Mouse (Mus musculus): Measurements from ENCODE around the gene Stac. TPM values are rescaled to one million over a fixed set of nuclear protein-coding genes. Genes with fewer than 3 reads are reported as not detected.

Gene Stac
- polyA plus RNA-seq, 1 experiment from 2014 or later, result 0.09 TPM

DNA sequence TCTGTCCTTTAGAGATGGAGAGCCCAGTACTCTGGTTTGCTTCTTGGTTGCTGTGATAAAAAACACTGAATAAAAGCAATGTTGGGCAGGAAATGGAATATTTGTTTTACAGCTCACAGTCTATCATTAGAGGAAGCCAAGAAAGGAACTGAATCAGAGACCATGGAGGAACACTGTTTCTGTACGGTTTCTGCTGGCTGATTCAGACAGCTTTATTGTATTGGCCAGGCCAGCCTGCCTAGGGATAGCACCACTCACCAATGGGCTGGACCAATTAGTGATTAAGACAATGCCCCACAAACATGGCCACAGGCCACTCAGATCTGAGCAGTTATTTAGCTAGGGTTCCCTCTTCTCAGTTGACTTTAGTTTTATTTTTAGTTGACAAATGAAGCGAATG is 6.0 kb downstream of the Stac start:
- Histone ChIP-seq H3K9me3 (replicated peaks) (no peaks in the 10 kb centered on the region), H3K9ac (no peak overlapping the region), H3K36me3 (replicated peaks) (no peaks in the 10 kb centered on the region), H3K4me1 (replicated peaks) (no peaks in the 10 kb centered on the region), H3K27me3 (peaks cover 10% of the 10 kb centered on the region), H3K4me2 (no peak overlapping the region), H3K27ac (replicated peaks) (no peak overlapping the region), H3K4me3 (replicated peaks) (no peak overlapping the region)
- WGBS (ENCODE audit: insufficient replicate concordance), result 42% methylated on average over 2 of the region's 2 CpGs
- no peak for ATAC-seq (ENCODE audit: insufficient read depth)

DNA sequence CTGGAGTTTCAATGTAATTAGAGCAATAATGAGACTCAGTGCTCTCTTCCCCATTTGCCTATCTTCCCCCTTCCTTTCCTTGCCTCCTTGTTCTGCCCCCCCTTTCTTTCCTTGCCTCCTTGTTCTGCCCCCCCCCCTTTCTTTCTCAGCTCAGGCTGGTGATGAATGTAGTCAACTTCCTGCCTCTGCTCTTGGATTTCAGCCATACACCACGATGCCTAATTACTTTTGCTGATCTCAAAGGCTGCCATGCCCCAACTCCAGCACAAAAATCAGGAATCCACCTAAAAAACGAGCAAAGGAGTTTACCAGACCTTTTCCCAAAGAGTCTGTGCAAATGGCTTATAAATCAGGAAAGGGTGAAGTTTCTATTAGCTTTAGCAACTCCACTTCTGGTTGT is 10.6 kb downstream of the Stac start:
- no peak overlapping the region for H3K9ac ChIP-seq
- no peak overlapping the region for H3K27ac ChIP-seq (replicated peaks)
- H3K9me3 ChIP-seq (replicated peaks), result no peaks in the 10 kb centered on the region
- H3K4me3 ChIP-seq (replicated peaks), result no peak overlapping the region
- WGBS (ENCODE audit: insufficient replicate concordance), result 13% methylated on average over 2 of the region's 2 CpGs
- no peaks in the 10 kb centered on the region for H3K36me3 ChIP-seq (replicated peaks)
- no peak overlapping the region for H3K4me2 ChIP-seq
- no peaks in the 10 kb centered on the region for H3K4me1 ChIP-seq (replicated peaks)
- no peak for ATAC-seq (ENCODE audit: insufficient read depth)
- H3K27me3 ChIP-seq, result no peaks in the 10 kb centered on the region

DNA sequence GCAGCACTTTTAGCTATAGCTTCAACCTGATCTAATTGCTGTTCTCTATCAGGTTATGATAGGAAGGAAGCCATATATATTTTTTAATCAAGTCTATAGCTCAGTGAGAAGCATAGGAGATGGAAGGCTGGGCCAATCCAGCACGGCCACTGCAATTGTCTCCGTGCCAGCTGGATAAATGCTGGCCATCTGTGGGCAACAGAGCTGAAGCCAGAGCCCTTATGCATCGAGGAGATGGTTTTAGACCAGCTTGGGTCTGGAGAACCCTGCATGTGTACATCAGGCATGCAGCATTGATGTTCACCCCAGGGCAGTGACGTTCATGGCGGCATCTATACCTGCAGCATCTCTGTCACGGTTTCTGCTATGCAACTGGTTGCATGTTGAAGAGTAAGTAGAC is 20.3 kb downstream of the Stac start:
- Histone ChIP-seq H3K27me3 (no peaks in the 10 kb centered on the region), H3K4me2 (no peak overlapping the region), H3K9ac (no peak overlapping the region), H3K4me3 (replicated peaks) (no peak overlapping the region), H3K9me3 (replicated peaks) (no peaks in the 10 kb centered on the region), H3K27ac (replicated peaks) (no peak overlapping the region), H3K36me3 (replicated peaks) (no peaks in the 10 kb centered on the region), H3K4me1 (replicated peaks) (no peaks in the 10 kb centered on the region)
- WGBS (ENCODE audit: insufficient replicate concordance), result 58% methylated on average over 6 of the region's 6 CpGs
- no peak for ATAC-seq (ENCODE audit: insufficient read depth)

DNA sequence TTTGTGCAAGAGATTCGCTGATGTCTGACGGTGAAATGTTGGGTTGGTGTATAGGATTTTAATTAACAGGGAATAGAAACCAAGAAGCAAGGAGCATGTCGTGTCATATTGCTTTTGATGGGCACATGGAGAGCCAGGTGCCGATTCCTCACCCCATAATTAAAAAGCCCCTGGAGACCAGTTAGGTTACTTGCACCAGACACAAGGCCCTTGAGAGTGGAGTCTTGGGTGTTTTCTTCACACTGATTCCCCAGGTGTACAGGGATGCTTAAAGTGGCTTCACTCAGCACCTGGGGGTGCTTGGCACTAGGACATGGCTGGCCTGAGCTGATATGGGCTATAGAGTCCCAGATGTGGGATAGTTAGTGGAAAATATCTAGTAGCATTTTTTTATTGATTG is 35.1 kb downstream of the Stac start:
- Histone ChIP-seq H3K9ac (no peak overlapping the region), H3K4me2 (no peak overlapping the region), H3K4me3 (replicated peaks) (no peak overlapping the region), H3K9me3 (replicated peaks) (no peaks in the 10 kb centered on the region), H3K4me1 (replicated peaks) (no peaks in the 10 kb centered on the region), H3K36me3 (replicated peaks) (no peaks in the 10 kb centered on the region), H3K27ac (replicated peaks) (no peak overlapping the region), H3K27me3 (no peaks in the 10 kb centered on the region)
- WGBS (ENCODE audit: insufficient replicate concordance), result 75% methylated on average over 4 of the region's 4 CpGs
- no peak for ATAC-seq (ENCODE audit: insufficient read depth)

DNA sequence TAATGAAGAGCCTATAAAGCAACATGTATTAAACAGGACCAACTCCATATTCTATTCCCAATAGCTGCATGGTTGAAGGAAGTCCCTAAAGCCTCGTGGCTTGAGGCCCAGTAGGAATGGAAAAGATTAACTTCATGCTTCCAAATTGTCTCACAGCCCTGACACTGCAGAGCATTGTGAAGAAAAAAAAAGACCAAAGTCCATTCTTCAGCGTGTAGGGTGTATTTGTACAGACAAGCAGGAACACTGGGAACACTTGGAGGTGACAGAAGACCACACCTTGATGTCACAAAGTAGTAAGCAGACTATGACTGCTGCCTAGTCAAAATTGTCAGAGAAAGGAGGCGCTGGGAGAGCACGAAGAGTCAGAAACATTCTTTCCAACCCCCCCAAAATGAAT is 45.9 kb downstream of the Stac start:
- H3K9me3 ChIP-seq (replicated peaks), result no peaks in the 10 kb centered on the region
- no peak overlapping the region for H3K4me3 ChIP-seq (replicated peaks)
- ATAC-seq (ENCODE audit: insufficient read depth), result no peak
- H3K36me3 ChIP-seq (replicated peaks), result no peaks in the 10 kb centered on the region
- no peaks in the 10 kb centered on the region for H3K4me1 ChIP-seq (replicated peaks)
- H3K9ac ChIP-seq, result no peak overlapping the region
- no peak overlapping the region for H3K27ac ChIP-seq (replicated peaks)
- WGBS (ENCODE audit: insufficient replicate concordance), result 46% methylated on average over 4 of the region's 4 CpGs
- H3K4me2 ChIP-seq, result no peak overlapping the region
- no peaks in the 10 kb centered on the region for H3K27me3 ChIP-seq

DNA sequence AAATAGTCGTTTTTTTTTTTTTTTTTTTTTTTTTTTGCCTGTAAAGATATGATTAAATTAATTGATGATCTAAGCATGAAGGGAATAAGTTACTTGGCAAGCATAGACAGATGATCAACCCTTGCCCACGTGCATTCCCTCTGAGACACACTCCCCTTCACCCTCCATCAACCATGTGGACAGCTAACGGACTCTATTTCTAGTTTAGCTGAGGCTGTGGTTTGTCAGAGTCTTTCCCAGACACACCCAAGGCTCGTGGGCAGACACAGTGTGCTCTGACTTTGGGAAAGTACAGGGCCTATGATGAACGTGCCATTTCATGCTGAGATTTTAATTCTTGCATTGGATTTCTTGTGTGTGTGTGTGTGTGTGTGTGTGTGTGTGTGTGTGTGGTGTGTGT is 46.8 kb downstream of the Stac start:
- Histone ChIP-seq H3K4me1 (replicated peaks) (no peaks in the 10 kb centered on the region), H3K36me3 (replicated peaks) (no peaks in the 10 kb centered on the region), H3K4me2 (no peak overlapping the region), H3K27me3 (no peaks in the 10 kb centered on the region), H3K4me3 (replicated peaks) (no peak overlapping the region), H3K9ac (no peak overlapping the region), H3K9me3 (replicated peaks) (no peaks in the 10 kb centered on the region), H3K27ac (replicated peaks) (no peak overlapping the region)
- no peak for ATAC-seq (ENCODE audit: insufficient read depth)
- 32% methylated on average over 5 of the region's 5 CpGs for WGBS (ENCODE audit: insufficient replicate concordance)

DNA sequence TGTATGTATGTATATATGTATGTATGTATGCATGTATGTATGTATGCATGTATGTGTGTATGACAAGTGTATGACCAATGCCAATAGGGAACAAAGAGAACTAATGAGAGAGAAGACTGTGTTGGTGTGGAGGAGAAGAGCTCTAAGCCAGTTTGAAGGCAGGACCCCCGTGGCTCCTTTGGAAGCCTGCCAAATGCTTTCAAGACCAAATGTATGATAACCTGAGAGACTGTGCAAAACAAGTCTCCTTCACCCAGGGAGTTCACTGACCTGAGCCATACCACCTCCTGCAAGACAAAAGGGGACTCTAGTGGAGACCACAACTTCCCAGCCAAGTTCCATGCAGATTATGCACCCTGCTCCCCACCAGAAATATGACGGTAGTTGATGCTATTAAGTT is 52.5 kb downstream of the Stac start:
- H3K4me1 ChIP-seq (replicated peaks), result no peaks in the 10 kb centered on the region
- 42% methylated on average over 2 of the region's 2 CpGs for WGBS (ENCODE audit: insufficient replicate concordance)
- no peaks in the 10 kb centered on the region for H3K9me3 ChIP-seq (replicated peaks)
- H3K4me3 ChIP-seq (replicated peaks), result no peak overlapping the region
- no peak overlapping the region for H3K4me2 ChIP-seq
- no peak for ATAC-seq (ENCODE audit: insufficient read depth)
- H3K9ac ChIP-seq, result no peak overlapping the region
- H3K27ac ChIP-seq (replicated peaks), result no peak overlapping the region
- H3K36me3 ChIP-seq (replicated peaks), result no peaks in the 10 kb centered on the region
- no peaks in the 10 kb centered on the region for H3K27me3 ChIP-seq

DNA sequence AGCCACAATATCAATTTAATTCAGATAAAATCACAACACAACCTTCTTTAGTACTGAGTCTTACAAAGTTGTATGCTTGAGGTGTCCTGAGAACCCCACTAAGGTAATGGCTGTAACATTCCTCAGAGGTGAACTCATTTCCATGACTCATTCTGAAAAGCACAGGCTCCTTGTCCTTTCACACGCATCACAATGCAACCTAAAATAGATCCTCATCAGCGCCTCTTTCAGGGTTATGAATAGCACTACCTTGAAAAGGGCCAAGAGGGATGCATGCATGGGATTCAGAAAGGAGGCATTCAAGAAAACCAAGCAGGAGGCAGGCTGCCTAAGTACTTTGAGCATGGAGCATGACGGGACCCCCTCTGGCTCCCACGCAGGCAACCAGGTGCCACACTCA is 57.3 kb downstream of the Stac start:
- WGBS (ENCODE audit: insufficient replicate concordance), result 63% methylated on average over 4 of the region's 4 CpGs
- ATAC-seq (ENCODE audit: insufficient read depth), result no peak

DNA sequence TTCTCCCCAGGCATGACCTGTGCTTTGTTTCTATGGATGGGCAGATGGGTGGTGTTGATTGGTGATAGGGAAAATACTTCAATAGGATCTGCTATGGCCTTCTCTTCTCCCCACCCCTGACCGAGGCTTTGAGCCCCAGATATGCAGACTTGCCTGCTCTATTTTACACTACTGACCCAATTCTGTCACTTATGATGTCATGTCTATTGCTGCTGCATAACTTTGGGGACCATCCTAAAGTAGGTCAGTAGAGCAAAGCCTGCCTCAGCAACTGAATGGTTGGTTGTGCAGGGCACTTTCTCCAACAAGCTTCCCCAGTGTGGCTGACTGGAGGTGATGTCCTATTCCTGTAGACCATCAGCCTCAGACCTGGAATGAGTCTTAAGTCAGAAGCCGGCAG is 69.0 kb downstream of the Stac start:
- WGBS (ENCODE audit: insufficient replicate concordance), result 53% methylated on average over 2 of the region's 2 CpGs

More for the DNA sequence above, 57.3 kb downstream of the Stac start:
- no peaks in the 10 kb centered on the region for H3K27me3 ChIP-seq
- H3K4me1 ChIP-seq (replicated peaks), result no peaks in the 10 kb centered on the region
- H3K9ac ChIP-seq, result no peak overlapping the region
- no peak overlapping the region for H3K4me3 ChIP-seq (replicated peaks)
- H3K27ac ChIP-seq (replicated peaks), result no peak overlapping the region
- H3K36me3 ChIP-seq (replicated peaks), result no peaks in the 10 kb centered on the region
- H3K4me2 ChIP-seq, result no peak overlapping the region
- H3K9me3 ChIP-seq (replicated peaks), result no peaks in the 10 kb centered on the region

DNA sequence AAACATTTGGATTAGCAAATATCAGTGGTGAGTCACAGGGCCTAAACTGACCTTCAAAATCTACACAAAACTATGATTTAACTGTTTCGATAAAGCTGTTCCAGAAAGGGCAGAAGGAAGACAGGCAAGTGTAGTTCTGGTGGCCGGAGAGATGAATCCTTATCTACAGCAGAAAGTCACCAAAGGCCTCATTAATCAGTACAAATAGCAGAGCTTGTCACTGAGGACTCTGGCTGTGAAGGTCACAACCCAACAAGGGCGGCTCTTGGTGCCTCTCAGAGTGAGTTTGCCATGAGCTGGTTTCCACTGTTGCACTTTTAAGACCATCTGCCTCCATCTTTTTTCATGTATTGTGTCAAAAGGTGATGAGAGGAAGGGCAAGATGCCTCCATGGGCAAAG is 78.8 kb downstream of the Stac start:
- no peak overlapping the region for H3K4me3 ChIP-seq (replicated peaks)
- H3K4me1 ChIP-seq (replicated peaks), result no peaks in the 10 kb centered on the region
- H3K4me2 ChIP-seq, result no peak overlapping the region
- no peaks in the 10 kb centered on the region for H3K27me3 ChIP-seq
- H3K36me3 ChIP-seq (replicated peaks), result no peaks in the 10 kb centered on the region
- ATAC-seq (ENCODE audit: insufficient read depth), result no peak
- no peak overlapping the region for H3K27ac ChIP-seq (replicated peaks)
- 53% methylated on average over 3 of the region's 3 CpGs for WGBS (ENCODE audit: insufficient replicate concordance)
- H3K9me3 ChIP-seq (replicated peaks), result no peaks in the 10 kb centered on the region
- H3K9ac ChIP-seq, result no peak overlapping the region

More for the DNA sequence above, 69.0 kb downstream of the Stac start:
- H3K9ac ChIP-seq, result no peak overlapping the region
- H3K9me3 ChIP-seq (replicated peaks), result no peaks in the 10 kb centered on the region
- H3K4me3 ChIP-seq (replicated peaks), result no peak overlapping the region
- H3K27me3 ChIP-seq, result no peaks in the 10 kb centered on the region
- no peaks in the 10 kb centered on the region for H3K4me1 ChIP-seq (replicated peaks)
- no peak overlapping the region for H3K27ac ChIP-seq (replicated peaks)
- H3K4me2 ChIP-seq, result no peak overlapping the region
- no peak for ATAC-seq (ENCODE audit: insufficient read depth)
- H3K36me3 ChIP-seq (replicated peaks), result no peaks in the 10 kb centered on the region

DNA sequence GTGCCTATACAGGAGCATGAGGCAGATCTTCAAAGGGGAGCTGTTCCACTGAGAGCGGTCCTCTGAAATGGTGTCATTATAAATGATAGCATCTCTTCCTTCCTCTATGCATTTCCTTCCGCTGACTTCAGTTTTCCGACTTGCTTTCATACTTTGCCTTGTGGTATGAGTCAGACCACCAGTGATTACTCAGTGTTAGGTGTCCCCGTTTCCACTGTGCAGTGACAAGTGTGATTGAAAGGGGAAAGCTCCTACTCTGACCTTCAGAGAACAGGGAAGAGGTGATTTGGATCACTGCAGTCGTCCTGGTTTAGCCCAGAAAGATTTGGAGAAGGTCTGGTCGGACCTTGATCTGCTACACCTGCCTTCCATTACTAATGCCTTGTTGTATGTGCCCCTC is 81.4 kb downstream of the Stac start:
- no peak overlapping the region for H3K4me3 ChIP-seq (replicated peaks)
- no peaks in the 10 kb centered on the region for H3K36me3 ChIP-seq (replicated peaks)
- H3K9ac ChIP-seq, result no peak overlapping the region
- 24% methylated on average over 6 of the region's 6 CpGs for WGBS (ENCODE audit: insufficient replicate concordance)
- ATAC-seq (ENCODE audit: insufficient read depth), result no peak
- no peak overlapping the region for H3K27ac ChIP-seq (replicated peaks)
- H3K27me3 ChIP-seq, result no peaks in the 10 kb centered on the region
- H3K4me1 ChIP-seq (replicated peaks), result no peaks in the 10 kb centered on the region
- H3K9me3 ChIP-seq (replicated peaks), result no peaks in the 10 kb centered on the region
- H3K4me2 ChIP-seq, result no peak overlapping the region

DNA sequence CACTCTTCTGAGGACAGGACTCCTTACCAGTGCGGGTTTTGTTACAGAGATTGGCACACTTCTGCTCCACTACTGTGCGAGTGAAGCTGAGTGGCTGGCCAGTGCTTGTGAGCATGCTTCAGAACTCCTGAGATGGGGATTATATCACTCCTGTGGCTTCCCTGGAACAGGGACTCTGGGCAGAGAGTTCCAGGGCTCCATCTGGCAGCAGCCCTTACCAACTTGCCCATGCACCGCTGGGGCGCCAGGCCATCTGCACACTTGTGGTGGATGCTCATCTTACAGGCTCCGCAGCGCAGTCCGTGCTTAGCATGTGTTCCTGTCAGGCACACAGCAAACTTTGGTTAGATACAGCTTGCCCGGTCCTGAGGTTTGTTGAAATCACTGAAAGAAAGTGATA is 83.5 kb downstream of the Stac start:
- no peak overlapping the region for H3K27ac ChIP-seq (replicated peaks)
- no peaks in the 10 kb centered on the region for H3K9me3 ChIP-seq (replicated peaks)
- H3K27me3 ChIP-seq, result no peaks in the 10 kb centered on the region
- no peak overlapping the region for H3K4me3 ChIP-seq (replicated peaks)
- no peak overlapping the region for H3K9ac ChIP-seq
- H3K4me1 ChIP-seq (replicated peaks), result no peaks in the 10 kb centered on the region
- no peak for ATAC-seq (ENCODE audit: insufficient read depth)
- whole genome bisulfite sequencing (ENCODE audit: insufficient replicate concordance), result 71% methylated on average over 8 of the region's 8 CpGs
- no peaks in the 10 kb centered on the region for H3K36me3 ChIP-seq (replicated peaks)
- H3K4me2 ChIP-seq, result no peak overlapping the region

Data from liver, embryonic 15.5 days (tissue).